In genomic region chr5:117546694-117547268, GRCm38 (mm10) we compare ENCODE assay signal across 13 mouse cellular contexts.
DNase-seq lines count a peak whose midpoint lies in the region; ATAC-seq and TF ChIP-seq lines count a peak whose summit lies in the region.
"Had no signal": no experiment of that assay in that cellular context is flagged by ENCODE, and none has a peak within 500 bp of the region (broad histone marks: within the 10 kb centered on the region; RNA-seq: fewer than 3 reads in every experiment).

No protein-coding gene starts in this region.

- no peaks in the 10 kb centered on the region for H3K79me2 ChIP-seq in heart, adult 2 months (replicated peaks; ENCODE audit: control insufficient read depth, insufficient read depth, low read length)

- intact Hi-C loops in heart, adult 2 months (cut with DNase I): no loop called here

- H3K36me3 ChIP-seq in heart, embryonic 15.5 days: no peaks in the 10 kb centered on the region
- no peaks in the 10 kb centered on the region for H3K36me3 ChIP-seq in heart, adult 2 months (ENCODE audit: control insufficient read depth, insufficient read depth, low read length)
- H3K36me3 ChIP-seq in midbrain, embryonic 13.5 days: peaks cover 7% of the 10 kb centered on the region; the same call in 1 of the 2 replicates
- H3K36me3 ChIP-seq in midbrain, embryonic 10.5 days: no peaks in the 10 kb centered on the region

- no peak overlapping the region for H3K9ac ChIP-seq in heart, embryonic 15.5 days
- no peak overlapping the region for H3K9ac ChIP-seq in heart, adult 2 months (ENCODE audit: low read depth, low read length)
- H3K9ac ChIP-seq in midbrain, embryonic 13.5 days (replicated peaks): no peak overlapping the region
- H3K9ac ChIP-seq: liver, postnatal 0 days; neural tube, embryonic 15.5 days had no signal

- H3K27me3 ChIP-seq in heart, embryonic 15.5 days: no peaks in the 10 kb centered on the region
- H3K27me3 ChIP-seq in heart, adult 2 months (ENCODE audit: control insufficient read depth, insufficient read depth, low read length): no peaks in the 10 kb centered on the region
- no peaks in the 10 kb centered on the region for H3K27me3 ChIP-seq in midbrain, embryonic 13.5 days
- H3K27me3 ChIP-seq in midbrain, embryonic 10.5 days (ENCODE audit: low read depth, poor library complexity, severe bottlenecking): no peaks in the 10 kb centered on the region
- H3K27me3 ChIP-seq: neural tube, embryonic 15.5 days had no signal

- 32% methylated on average over 25 of the region's 25 CpGs for WGBS in heart, embryonic 15.5 days
- WGBS in heart, adult 2 months: 45% methylated on average over 25 of the region's 25 CpGs
- 84% methylated on average over 25 of the region's 25 CpGs for WGBS in midbrain, embryonic 13.5 days
- 85% methylated on average over 25 of the region's 25 CpGs for WGBS in midbrain, embryonic 10.5 days

- H3K4me1 ChIP-seq in heart, embryonic 15.5 days (replicated peaks): peaks cover 17% of the 10 kb centered on the region
- no peaks in the 10 kb centered on the region for H3K4me1 ChIP-seq in heart, adult 2 months (ENCODE audit: control insufficient read depth, insufficient read depth, low read length)
- H3K4me1 ChIP-seq in midbrain, embryonic 13.5 days (replicated peaks): 0 out of 2 replicates have a peak, but pooled peaks cover 2% of the 10 kb centered on the region
- peaks cover 6% of the 10 kb centered on the region; the same call in 1 of the 2 replicates for H3K4me1 ChIP-seq in midbrain, embryonic 10.5 days
- H3K4me1 ChIP-seq: neural tube, embryonic 15.5 days had no signal

- no peak for TF ChIP-seq CTCF in heart, adult 2 months (IDR thresholded peaks at IDR 0.05)

- TF ChIP-seq EP300 in heart, adult 2 months (IDR thresholded peaks at IDR 0.05; ENCODE audit: insufficient read depth, low read depth, low read length): no peak

- no peaks in the 10 kb centered on the region for H3K9me3 ChIP-seq in heart, embryonic 15.5 days (replicated peaks)
- peaks cover 9% of the 10 kb centered on the region; the same call in 1 of the 2 replicates for H3K9me3 ChIP-seq in midbrain, embryonic 13.5 days
- H3K9me3 ChIP-seq in midbrain, embryonic 10.5 days (replicated peaks): peaks cover 11% of the 10 kb centered on the region; the same call in 1 of the 2 replicates
- H3K9me3 ChIP-seq: neural tube, embryonic 15.5 days had no signal

- 0 out of 2 replicates have a peak overlapping the region, but pooled peaks have one; percentile 1 for H3K27ac ChIP-seq in heart, embryonic 15.5 days
- no peak overlapping the region for H3K27ac ChIP-seq in heart, adult 2 months
- no peak overlapping the region for H3K27ac ChIP-seq in midbrain, embryonic 13.5 days
- no peak overlapping the region for H3K27ac ChIP-seq in midbrain, embryonic 10.5 days (replicated peaks)
- H3K27ac ChIP-seq: neural tube, embryonic 15.5 days had no signal

- DNase-seq in adrenal gland, adult 2 months: peak; percentile 6
- no peak for DNase-seq in adrenal gland, postnatal 10 days
- no peak for DNase-seq in heart, adult 2 months
- no peak for DNase-seq in midbrain, embryonic 10.5 days (ENCODE audit: low spot score)
- peak; percentile 15 to 55 for DNase-seq in lung, postnatal 4 days
- no peak for DNase-seq in cerebellum, postnatal 14 days
- DNase-seq: adrenal gland, adult 8-10 months; cerebellum, adult 11 months; kidney, postnatal 10 days; liver, postnatal 0 days had no signal

- H3K4me2 ChIP-seq in heart, embryonic 15.5 days: peak overlapping the region; percentile 54
- no peak overlapping the region for H3K4me2 ChIP-seq in midbrain, embryonic 13.5 days (replicated peaks)
- H3K4me2 ChIP-seq: neural tube, embryonic 15.5 days had no signal

- TF ChIP-seq POLR2A in heart, adult 2 months (IDR thresholded peaks at IDR 0.05; ENCODE audit: insufficient read depth, low read depth, low read length): no peak

- ATAC-seq in heart, embryonic 15.5 days (replicated peaks; ENCODE audit: insufficient number of reproducible peaks, insufficient read depth, low FRiP score, low read depth): no peak
- ATAC-seq in midbrain, embryonic 13.5 days: 0 out of 2 replicates have a peak, but pooled peaks have one; percentile 14
- ATAC-seq: liver, postnatal 0 days had no signal

- peak overlapping the region; percentile 10 for H3K4me3 ChIP-seq in heart, embryonic 15.5 days
- no peak overlapping the region for H3K4me3 ChIP-seq in heart, adult 2 months
- no peak overlapping the region for H3K4me3 ChIP-seq in midbrain, embryonic 13.5 days (replicated peaks)
- no peak overlapping the region for H3K4me3 ChIP-seq in midbrain, embryonic 10.5 days
- H3K4me3 ChIP-seq: neural tube, embryonic 15.5 days had no signal

Comparison
In these comparisons a context has a peak if more than half of its experiments do, and no peak if none do; other contexts are left out.
1. DNase-seq: peak in adrenal gland, adult 2 months (single experiment) and lung, postnatal 4 days (2 of 2); none in adrenal gland, postnatal 10 days (single experiment), heart, adult 2 months (0 of 2), midbrain, embryonic 10.5 days (single experiment) and cerebellum, postnatal 14 days (0 of 2).